Mouse (Mus musculus): ENCODE measurements around the gene Jph2.

GRCm38 (mm10) chr2:163364785-163365541 lies 32.8 kb downstream of the Jph2 start:
- no peak for TF ChIP-seq CTCF (IDR thresholded peaks at IDR 0.05; ENCODE audit: low read depth, low read length)
- TF ChIP-seq POLR2A (IDR thresholded peaks at IDR 0.05; ENCODE audit: borderline replicate concordance, low read depth, low read length) = no peak
